Mouse (Mus musculus) hindbrain, embryonic 15.5 days (tissue): ENCODE results near the gene Slc15a3. TPM values are rescaled to one million over a fixed set of nuclear protein-coding genes. Genes with fewer than 3 reads are reported as not detected.

Experiments used
- ATAC-seq: fragments of 200-750 bp; cut with Nextera tagmentation; 2 replicates; pipeline ENCODE4 v1.8.0; 2017; ENCODE audit warnings: low read depth, moderate number of reproducible peaks, moderate TSS enrichment; ENCODE audit not compliant: low FRiP score
- H3K27ac ChIP-seq: fragments of 300-500 bp; sonication (generic); replicated peaks from 2 replicates; pipeline ENCODE4 v1.5.1; 2015; ENCODE audit warnings: mild to moderate bottlenecking, inconsistent platforms
- H3K27me3 ChIP-seq: fragments of 300-500 bp; sonication (generic); 2 replicates; pipeline ENCODE4 v1.6.1; 2015; ENCODE audit warnings: control low read depth, inconsistent platforms
- H3K36me3 ChIP-seq: fragments of 300-500 bp; sonication (generic); 2 replicates; pipeline ENCODE4 v1.6.1; 2015; ENCODE audit warnings: control low read depth, inconsistent platforms
- H3K4me1 ChIP-seq: fragments of 300-500 bp; sonication (generic); replicated peaks from 2 replicates; pipeline ENCODE4 v1.6.1; 2015; ENCODE audit warnings: control low read depth, inconsistent platforms
- H3K4me2 ChIP-seq: fragments of 300-500 bp; sonication (generic); 2 replicates; pipeline ENCODE4 v1.6.1; 2015; ENCODE audit warnings: moderate library complexity, mild to moderate bottlenecking, inconsistent platforms
- H3K4me3 ChIP-seq: fragments of 300-500 bp; sonication (generic); 2 replicates; pipeline ENCODE4 v1.5.1; 2015; ENCODE audit warnings: mild to moderate bottlenecking, inconsistent platforms
- H3K9ac ChIP-seq: fragments of 300-500 bp; sonication (generic); 2 replicates; pipeline ENCODE4 v1.6.1; 2015; ENCODE audit warnings: inconsistent platforms
- H3K9me3 ChIP-seq: fragments of 300-500 bp; sonication (generic); 2 replicates; pipeline ENCODE4 v1.6.1; 2016; ENCODE audit warnings: control low read depth, inconsistent platforms
- WGBS: fragments of 180-500 bp; shearing (Covaris S2); methylation state at CpG from one replicate; pipeline ENCODE4 v1.1.7; 2015; 5-methylcytosine and 5-hydroxymethylcytosine counted together
- polyA plus RNA-seq: library from polyadenylated mRNA; unstranded; fragments of >200 nt; fragmentation: Nextera tagmentation; extraction: Ambion mirVana; gene quantifications from 2 replicates; pipeline ENCODE4 v1.2.1, GENCODE M21; 2015

The Slc15a3 gene
- polyA plus RNA-seq, 1 experiment from 2014 or later = 0.47 TPM

- H3K9me3 ChIP-seq = no peaks in the 10 kb centered on the region
- no peaks in the 10 kb centered on the region for H3K27me3 ChIP-seq
- no peak overlapping the region for H3K4me2 ChIP-seq
- H3K27ac ChIP-seq = peak overlapping the region; percentile 38
- H3K9ac ChIP-seq = no peak overlapping the region
- H3K4me1 ChIP-seq = peaks cover 14% of the 10 kb centered on the region; the same call in 1 of the 2 replicates
- no peak overlapping the region for H3K4me3 ChIP-seq
- ATAC-seq = peak; percentile 28; the same call in 1 of the 2 replicates
- no peaks in the 10 kb centered on the region for H3K36me3 ChIP-seq
- 84% methylated on average over 12 of the region's 12 CpGs for WGBS
These were observed 30.8 kb upstream of the Slc15a3 start for GRCm38 (mm10) chr19:10808524-10809233.

- Histone ChIP-seq H3K36me3 (no peaks in the 10 kb centered on the region), H3K9me3 (no peaks in the 10 kb centered on the region), H3K27me3 (no peaks in the 10 kb centered on the region), H3K9ac (no peak overlapping the region), H3K27ac (peak overlapping the region; percentile 38), H3K4me2 (no peak overlapping the region), H3K4me3 (no peak overlapping the region), H3K4me1 (peaks cover 14% of the 10 kb centered on the region; the same call in 1 of the 2 replicates)
- WGBS = 70% methylated on average over 11 of the region's 11 CpGs
- ATAC-seq = peak; percentile 68
These were observed 29.9 kb upstream of the Slc15a3 start for GRCm38 (mm10) chr19:10809428-10810175.

GRCm38 (mm10) chr19:10810176-10810492 is 29.4 kb upstream of the Slc15a3 start:
- H3K27me3 ChIP-seq = no peaks in the 10 kb centered on the region
- H3K36me3 ChIP-seq = no peaks in the 10 kb centered on the region
- no peak overlapping the region for H3K4me2 ChIP-seq
- peak overlapping the region; percentile 38; the same call in 1 of the 2 replicates for H3K27ac ChIP-seq
- no peak overlapping the region for H3K4me3 ChIP-seq
- peaks cover 14% of the 10 kb centered on the region; the same call in 1 of the 2 replicates for H3K4me1 ChIP-seq
- ATAC-seq = no peak
- WGBS = 47% methylated on average over 4 of the region's 4 CpGs
- H3K9me3 ChIP-seq = no peaks in the 10 kb centered on the region
- H3K9ac ChIP-seq = no peak overlapping the region

GRCm38 (mm10) chr19:10811471-10811870 is 28.1 kb upstream of the Slc15a3 start:
- H3K4me1 ChIP-seq = peaks cover 14% of the 10 kb centered on the region; the same call in 1 of the 2 replicates
- H3K27me3 ChIP-seq = no peaks in the 10 kb centered on the region
- no peak for ATAC-seq
- WGBS = 93% methylated on average over 6 of the region's 6 CpGs
- H3K27ac ChIP-seq = no peak overlapping the region
- no peak overlapping the region for H3K9ac ChIP-seq
- H3K4me2 ChIP-seq = no peak overlapping the region
- no peak overlapping the region for H3K4me3 ChIP-seq
- H3K9me3 ChIP-seq = no peaks in the 10 kb centered on the region
- H3K36me3 ChIP-seq = no peaks in the 10 kb centered on the region

- Histone ChIP-seq H3K27me3 (no peaks in the 10 kb centered on the region), H3K4me2 (no peak overlapping the region), H3K36me3 (no peaks in the 10 kb centered on the region), H3K4me3 (no peak overlapping the region), H3K9ac (no peak overlapping the region), H3K27ac (no peak overlapping the region), H3K9me3 (no peaks in the 10 kb centered on the region), H3K4me1 (peaks cover 14% of the 10 kb centered on the region; the same call in 1 of the 2 replicates)
- ATAC-seq = no peak
- 95% methylated on average over 5 of the region's 5 CpGs for WGBS
These were observed 26.5 kb upstream of the Slc15a3 start for GRCm38 (mm10) chr19:10813039-10813438.

GRCm38 (mm10) chr19:10813905-10814304 is 25.6 kb upstream of the Slc15a3 start:
- H3K27me3 ChIP-seq = no peaks in the 10 kb centered on the region
- WGBS = 71% methylated on average over 7 of the region's 7 CpGs
- H3K9ac ChIP-seq = no peak overlapping the region
- no peak for ATAC-seq
- H3K4me2 ChIP-seq = no peak overlapping the region
- no peaks in the 10 kb centered on the region for H3K36me3 ChIP-seq
- H3K9me3 ChIP-seq = no peaks in the 10 kb centered on the region
- peaks cover 12% of the 10 kb centered on the region; the same call in 1 of the 2 replicates for H3K4me1 ChIP-seq
- no peak overlapping the region for H3K27ac ChIP-seq
- H3K4me3 ChIP-seq = no peak overlapping the region

- Histone ChIP-seq H3K36me3 (no peaks in the 10 kb centered on the region), H3K9ac (no peak overlapping the region), H3K27ac (no peak overlapping the region), H3K27me3 (no peaks in the 10 kb centered on the region), H3K9me3 (no peaks in the 10 kb centered on the region), H3K4me2 (no peak overlapping the region), H3K4me3 (no peak overlapping the region), H3K4me1 (no peaks in the 10 kb centered on the region)
- no peak for ATAC-seq
- 88% methylated on average over 6 of the region's 6 CpGs for WGBS
These were observed 23.7 kb upstream of the Slc15a3 start for GRCm38 (mm10) chr19:10815871-10816270.

GRCm38 (mm10) chr19:10816462-10816861 is 23.1 kb upstream of the Slc15a3 start:
- no peaks in the 10 kb centered on the region for H3K36me3 ChIP-seq
- H3K4me3 ChIP-seq = no peak overlapping the region
- ATAC-seq = no peak
- H3K9me3 ChIP-seq = no peaks in the 10 kb centered on the region
- WGBS = 77% methylated on average over 2 of the region's 2 CpGs
- H3K4me2 ChIP-seq = no peak overlapping the region
- H3K4me1 ChIP-seq = no peaks in the 10 kb centered on the region
- no peak overlapping the region for H3K9ac ChIP-seq
- H3K27ac ChIP-seq = no peak overlapping the region
- H3K27me3 ChIP-seq = no peaks in the 10 kb centered on the region

GRCm38 (mm10) chr19:10818217-10818946 is 21.1 kb upstream of the Slc15a3 start:
- WGBS = 49% methylated on average over 17 of the region's 17 CpGs
- Histone ChIP-seq H3K9me3 (no peaks in the 10 kb centered on the region), H3K9ac (no peak overlapping the region), H3K4me1 (no peaks in the 10 kb centered on the region), H3K4me2 (no peak overlapping the region; the same call in 1 of the 2 replicates), H3K27me3 (no peaks in the 10 kb centered on the region), H3K27ac (no peak overlapping the region), H3K4me3 (no peak overlapping the region), H3K36me3 (no peaks in the 10 kb centered on the region)
- 0 out of 2 replicates have a peak, but pooled peaks have one; percentile 15 for ATAC-seq

GRCm38 (mm10) chr19:10821319-10821718 is 18.2 kb upstream of the Slc15a3 start:
- Histone ChIP-seq H3K27ac (no peak overlapping the region), H3K27me3 (no peaks in the 10 kb centered on the region), H3K4me3 (no peak overlapping the region), H3K36me3 (no peaks in the 10 kb centered on the region), H3K9me3 (no peaks in the 10 kb centered on the region), H3K4me2 (no peak overlapping the region), H3K9ac (no peak overlapping the region), H3K4me1 (no peaks in the 10 kb centered on the region)
- no peak for ATAC-seq
- WGBS = 39% methylated on average over 7 of the region's 7 CpGs

GRCm38 (mm10) chr19:10822534-10822933 is 17.0 kb upstream of the Slc15a3 start:
- no peaks in the 10 kb centered on the region for H3K9me3 ChIP-seq
- no peak overlapping the region for H3K4me3 ChIP-seq
- no peak for ATAC-seq
- no peaks in the 10 kb centered on the region for H3K36me3 ChIP-seq
- H3K4me2 ChIP-seq = no peak overlapping the region
- 99% methylated on average over 4 of the region's 4 CpGs for WGBS
- no peaks in the 10 kb centered on the region for H3K4me1 ChIP-seq
- H3K27ac ChIP-seq = no peak overlapping the region
- no peaks in the 10 kb centered on the region for H3K27me3 ChIP-seq
- no peak overlapping the region for H3K9ac ChIP-seq

GRCm38 (mm10) chr19:10824061-10824460 is 15.5 kb upstream of the Slc15a3 start:
- Histone ChIP-seq H3K36me3 (no peaks in the 10 kb centered on the region), H3K4me1 (no peaks in the 10 kb centered on the region), H3K9me3 (no peaks in the 10 kb centered on the region), H3K27ac (no peak overlapping the region), H3K4me2 (no peak overlapping the region), H3K9ac (no peak overlapping the region), H3K27me3 (no peaks in the 10 kb centered on the region), H3K4me3 (no peak overlapping the region)
- ATAC-seq = no peak
- WGBS = 91% methylated on average over 7 of the region's 7 CpGs
